Mouse (Mus musculus) stomach, embryonic 15.5 days (tissue): Measurements from ENCODE around the gene Trpm8. TPM values are rescaled to one million over a fixed set of nuclear protein-coding genes. Genes with fewer than 3 reads are reported as not detected.
A peak's percentile ranks its signal among the peaks of the same experiment; 100 is the strongest.

Experiments
- ATAC-seq: fragments of 200-750 bp; cut with Nextera tagmentation; 2 replicates; pipeline ENCODE4 v1.8.0; 2017; ENCODE audit warnings: low read depth, moderate number of reproducible peaks, moderate TSS enrichment; ENCODE audit not compliant: insufficient read depth, low FRiP score
- H3K27ac ChIP-seq: fragments of 300-500 bp; sonication (generic); 2 replicates; pipeline ENCODE4 v1.5.1; 2015; ENCODE audit warnings: mild to moderate bottlenecking, inconsistent platforms
- H3K27me3 ChIP-seq: fragments of 300-500 bp; sonication (generic); replicated peaks from 2 replicates; pipeline ENCODE4 v1.6.1; 2015; ENCODE audit warnings: inconsistent platforms
- H3K36me3 ChIP-seq: fragments of 300-500 bp; sonication (generic); 2 replicates; pipeline ENCODE4 v1.6.1; 2015; ENCODE audit warnings: inconsistent platforms
- H3K4me1 ChIP-seq: fragments of 300-500 bp; sonication (generic); 2 replicates; pipeline ENCODE4 v1.6.1; 2015; ENCODE audit warnings: inconsistent platforms
- H3K4me2 ChIP-seq: fragments of 300-500 bp; sonication (generic); 2 replicates; pipeline ENCODE4 v1.6.1; 2015; ENCODE audit warnings: mild to moderate bottlenecking, inconsistent platforms
- H3K4me3 ChIP-seq: fragments of 300-500 bp; sonication (generic); replicated peaks from 2 replicates; pipeline ENCODE4 v1.5.1; 2015; ENCODE audit warnings: inconsistent platforms
- H3K9ac ChIP-seq: fragments of 300-500 bp; sonication (generic); 2 replicates; pipeline ENCODE4 v1.6.1; 2015; ENCODE audit warnings: inconsistent platforms
- H3K9me3 ChIP-seq: fragments of 300-500 bp; sonication (generic); 2 replicates; pipeline ENCODE4 v1.6.1; 2016; ENCODE audit warnings: inconsistent platforms
- WGBS: fragments of 180-500 bp; shearing (Covaris S2); methylation state at CpG from one replicate; pipeline ENCODE4 v1.1.7; 2015; 5-methylcytosine and 5-hydroxymethylcytosine counted together
- polyA plus RNA-seq: library from polyadenylated mRNA; unstranded; fragments of >200 nt; fragmentation: Nextera tagmentation; extraction: Ambion mirVana; gene quantifications from 2 replicates; pipeline ENCODE4 v1.2.1, GENCODE M21; 2015

The Trpm8 gene
- polyA plus RNA-seq, 1 experiment from 2014 or later: not detected

DNA sequence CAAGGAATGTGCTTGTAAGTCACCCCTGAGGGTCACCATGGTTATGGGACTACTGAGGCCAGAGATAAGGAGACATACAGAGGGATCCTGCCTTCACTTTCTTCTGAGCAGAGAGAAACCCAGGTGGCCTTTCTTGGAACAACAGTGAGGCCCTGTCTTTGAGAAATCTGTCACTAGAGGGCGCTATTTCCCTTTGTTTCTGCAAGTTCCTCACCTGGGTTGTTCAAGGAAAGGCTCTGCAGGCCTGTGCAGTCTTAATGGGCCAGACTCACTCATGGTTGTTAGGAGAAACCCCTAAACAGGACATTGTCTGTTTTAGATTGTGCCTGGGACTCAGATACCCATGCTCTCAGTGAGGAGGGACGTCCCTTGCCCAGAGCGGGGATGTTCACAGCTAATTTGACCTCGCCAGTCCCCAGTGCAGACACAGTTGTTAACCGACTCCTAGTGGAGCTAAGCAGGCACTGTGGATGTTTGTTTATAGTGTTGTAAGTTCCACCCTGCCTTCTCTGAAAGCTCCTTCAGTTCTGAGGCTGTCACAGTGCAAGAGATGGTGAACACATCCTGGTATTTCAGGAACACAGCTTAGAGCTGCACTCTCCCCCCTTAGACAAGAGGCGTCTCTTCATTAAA lies 80.1 kb downstream of the Trpm8 start:
- peak; percentile 56 for ATAC-seq
- H3K9ac ChIP-seq: no peak overlapping the region

DNA sequence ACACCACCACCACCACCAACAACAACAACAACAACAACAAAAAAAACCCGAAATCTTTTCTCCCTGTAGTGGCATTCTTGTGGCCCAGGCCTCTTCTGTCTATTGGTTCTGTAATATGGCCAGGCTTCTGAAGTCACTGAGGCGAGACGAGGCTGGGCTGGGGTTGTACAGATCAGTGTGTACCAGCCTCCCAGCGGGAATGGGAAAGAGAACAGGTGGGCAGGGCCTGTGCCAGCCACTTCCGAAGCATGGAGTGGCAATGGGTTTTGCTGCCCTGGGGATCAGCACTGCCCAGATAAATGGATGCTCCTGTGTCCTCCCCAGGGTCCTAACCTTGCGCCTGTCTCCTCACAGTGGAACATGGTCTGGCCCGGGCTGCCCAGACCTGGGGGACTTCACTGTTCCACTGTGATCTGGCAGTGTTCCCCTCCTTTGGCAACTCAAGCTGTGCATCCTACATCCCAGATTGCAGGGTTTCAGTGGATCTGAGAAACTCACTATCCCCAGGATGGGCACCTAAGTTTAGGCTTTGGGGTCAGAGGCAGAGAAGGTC lies 80.7 kb downstream of the Trpm8 start:
- ATAC-seq: no peak
- Histone ChIP-seq H3K9ac (no peak overlapping the region), H3K9me3 (no peaks in the 10 kb centered on the region), H3K4me3 (no peak overlapping the region), H3K4me1 (no peaks in the 10 kb centered on the region), H3K27ac (no peak overlapping the region), H3K4me2 (no peak overlapping the region), H3K27me3 (no peaks in the 10 kb centered on the region), H3K36me3 (no peaks in the 10 kb centered on the region)
- WGBS: 76% methylated on average over 7 of the region's 7 CpGs

More for the DNA sequence above, 80.1 kb downstream of the Trpm8 start:
- no peak overlapping the region for H3K27ac ChIP-seq
- H3K4me2 ChIP-seq: no peak overlapping the region
- no peaks in the 10 kb centered on the region for H3K4me1 ChIP-seq
- H3K27me3 ChIP-seq: no peaks in the 10 kb centered on the region
- H3K36me3 ChIP-seq: no peaks in the 10 kb centered on the region
- H3K4me3 ChIP-seq: no peak overlapping the region
- H3K9me3 ChIP-seq: no peaks in the 10 kb centered on the region
- WGBS: 52% methylated on average over 6 of the region's 6 CpGs

DNA sequence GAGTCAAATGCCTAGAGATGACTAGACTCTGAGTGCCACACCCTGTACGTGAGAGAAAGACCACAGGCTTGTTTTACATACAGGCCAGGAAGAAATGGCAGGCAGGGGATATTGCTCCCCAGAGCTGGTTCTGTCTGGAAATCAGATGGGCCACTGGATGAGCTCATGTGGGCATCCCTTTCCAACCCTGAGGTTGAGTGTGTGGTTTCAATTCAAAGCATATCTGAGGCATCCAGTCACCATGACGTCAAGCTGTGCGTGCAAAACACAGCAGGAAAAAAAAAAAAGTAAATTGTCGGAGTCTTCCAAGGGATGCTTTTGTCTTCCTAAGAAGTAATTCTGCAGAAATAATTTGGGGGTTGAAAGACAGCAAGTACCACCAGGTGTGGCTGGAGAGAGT lies 83.6 kb downstream of the Trpm8 start:
- no peak overlapping the region for H3K9ac ChIP-seq
- no peak overlapping the region for H3K4me2 ChIP-seq
- ATAC-seq: no peak
- H3K9me3 ChIP-seq: no peaks in the 10 kb centered on the region
- no peaks in the 10 kb centered on the region for H3K4me1 ChIP-seq
- no peak overlapping the region for H3K4me3 ChIP-seq
- H3K27ac ChIP-seq: no peak overlapping the region
- H3K27me3 ChIP-seq: no peaks in the 10 kb centered on the region
- no peaks in the 10 kb centered on the region for H3K36me3 ChIP-seq
- WGBS: 80% methylated on average over 4 of the region's 4 CpGs

DNA sequence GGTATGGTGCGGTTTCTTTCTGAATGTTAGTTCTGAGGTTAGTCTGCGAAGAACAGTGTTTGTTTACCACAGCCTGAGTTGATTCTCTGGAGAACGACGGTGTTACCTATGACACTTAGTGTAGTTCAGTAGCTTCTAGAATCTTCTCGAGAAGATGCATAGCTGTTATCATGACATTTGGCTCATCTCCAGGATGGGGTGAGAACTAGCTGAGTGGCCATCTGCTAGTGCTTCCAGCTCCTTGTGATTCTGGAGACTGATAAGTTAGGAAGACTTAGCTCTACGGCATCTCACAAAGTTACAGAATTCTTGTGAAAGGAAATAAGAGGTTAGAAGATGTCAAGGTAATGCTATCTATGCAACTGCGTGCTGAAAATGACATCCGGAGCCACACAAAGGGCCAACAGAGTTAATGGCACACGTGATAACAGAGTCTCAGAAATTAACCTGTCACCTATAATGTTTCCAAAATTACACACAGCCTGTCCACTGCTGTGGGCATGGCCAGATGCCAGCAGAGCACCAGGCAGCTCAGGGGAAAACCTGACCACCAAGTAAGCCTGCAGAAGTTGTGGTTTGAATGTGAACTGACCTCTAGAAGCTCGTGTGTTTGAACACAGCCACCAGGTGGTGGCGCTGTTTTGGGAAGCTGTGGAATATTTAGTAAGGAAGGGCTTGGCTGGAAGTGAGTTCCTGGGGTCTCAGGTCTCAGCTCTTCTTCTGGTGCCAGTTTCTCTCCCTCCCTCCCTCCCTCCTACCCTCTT lies 89.6 kb downstream of the Trpm8 start:
- Histone ChIP-seq H3K4me3 (no peak overlapping the region), H3K27me3 (no peaks in the 10 kb centered on the region), H3K4me1 (no peaks in the 10 kb centered on the region), H3K36me3 (no peaks in the 10 kb centered on the region), H3K9ac (no peak overlapping the region), H3K4me2 (no peak overlapping the region), H3K27ac (no peak overlapping the region), H3K9me3 (no peaks in the 10 kb centered on the region)
- no peak for ATAC-seq
- WGBS: 73% methylated on average over 11 of the region's 11 CpGs

DNA sequence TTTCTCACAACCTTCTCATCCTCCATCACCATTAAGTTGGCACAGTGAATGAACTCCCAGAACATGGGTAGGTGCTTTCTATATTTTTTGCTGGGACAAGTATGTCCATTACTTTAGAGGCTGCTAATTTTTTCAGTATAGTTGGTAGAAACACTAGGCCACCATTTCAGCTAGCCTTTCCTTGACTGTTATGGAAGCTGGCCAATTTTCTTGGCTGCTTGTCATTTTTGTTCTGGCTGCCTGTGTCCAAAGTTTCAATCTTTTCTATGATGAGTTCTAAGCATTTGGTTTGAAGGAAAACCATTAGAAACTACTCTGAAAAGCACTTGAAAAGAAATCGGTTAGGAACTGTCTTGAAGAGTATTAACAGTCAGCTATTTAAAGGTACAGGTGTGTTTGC lies 101.0 kb downstream of the Trpm8 start:
- H3K9me3 ChIP-seq: no peaks in the 10 kb centered on the region
- H3K27me3 ChIP-seq: no peaks in the 10 kb centered on the region
- no peak overlapping the region for H3K27ac ChIP-seq
- no peak overlapping the region for H3K4me2 ChIP-seq
- no peaks in the 10 kb centered on the region for H3K4me1 ChIP-seq
- WGBS: 72% methylated on average over 1 of the region's 1 CpGs
- no peaks in the 10 kb centered on the region for H3K36me3 ChIP-seq
- ATAC-seq: no peak
- H3K4me3 ChIP-seq: no peak overlapping the region
- H3K9ac ChIP-seq: no peak overlapping the region

DNA sequence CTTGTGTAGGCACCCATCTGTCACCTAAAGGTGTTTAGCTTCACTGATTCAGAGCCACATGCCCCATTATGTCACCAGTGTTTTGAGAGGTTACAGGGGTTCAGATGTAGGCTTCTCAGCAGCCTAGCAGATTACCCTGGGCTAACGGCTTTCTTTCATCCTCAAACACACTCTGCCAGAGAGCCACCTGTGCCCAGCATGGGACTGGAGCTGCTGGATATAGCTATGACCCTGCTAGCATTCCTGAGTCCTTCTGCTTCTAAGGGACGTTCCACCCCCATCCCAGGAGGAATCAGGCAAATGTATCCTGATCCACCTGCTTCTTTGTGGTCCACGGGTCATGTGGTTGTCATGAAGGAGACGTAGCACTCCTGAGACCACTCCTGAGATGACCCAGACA lies 114.2 kb downstream of the Trpm8 start:
- 63% methylated on average over 4 of the region's 4 CpGs for WGBS

DNA sequence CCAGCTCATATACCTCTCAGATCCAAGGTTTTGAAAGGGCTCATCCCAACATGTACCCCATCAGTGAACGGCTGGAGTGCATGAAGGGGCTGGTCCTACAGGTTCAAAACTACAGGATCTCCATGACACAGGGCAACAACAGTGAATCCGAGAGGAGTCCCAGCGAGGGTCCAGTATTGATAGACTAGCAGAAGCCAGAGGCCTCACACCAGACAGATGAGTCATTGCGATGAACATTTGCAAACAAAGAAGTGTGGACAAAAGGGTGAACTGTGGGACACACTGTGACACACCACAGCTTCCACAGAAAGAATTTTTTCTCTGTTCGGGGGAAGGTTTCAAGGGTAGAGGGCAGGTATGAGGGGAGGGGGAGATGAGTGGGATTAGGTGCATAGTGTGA lies 115.9 kb downstream of the Trpm8 start:
- H3K4me3 ChIP-seq: no peak overlapping the region
- no peak for ATAC-seq
- 79% methylated on average over 5 of the region's 5 CpGs for WGBS

More for the DNA sequence above, 114.2 kb downstream of the Trpm8 start:
- Histone ChIP-seq H3K9ac (no peak overlapping the region), H3K4me3 (no peak overlapping the region), H3K9me3 (no peaks in the 10 kb centered on the region), H3K36me3 (no peaks in the 10 kb centered on the region), H3K27me3 (no peaks in the 10 kb centered on the region), H3K4me2 (no peak overlapping the region), H3K27ac (no peak overlapping the region), H3K4me1 (no peaks in the 10 kb centered on the region)
- ATAC-seq: no peak

DNA sequence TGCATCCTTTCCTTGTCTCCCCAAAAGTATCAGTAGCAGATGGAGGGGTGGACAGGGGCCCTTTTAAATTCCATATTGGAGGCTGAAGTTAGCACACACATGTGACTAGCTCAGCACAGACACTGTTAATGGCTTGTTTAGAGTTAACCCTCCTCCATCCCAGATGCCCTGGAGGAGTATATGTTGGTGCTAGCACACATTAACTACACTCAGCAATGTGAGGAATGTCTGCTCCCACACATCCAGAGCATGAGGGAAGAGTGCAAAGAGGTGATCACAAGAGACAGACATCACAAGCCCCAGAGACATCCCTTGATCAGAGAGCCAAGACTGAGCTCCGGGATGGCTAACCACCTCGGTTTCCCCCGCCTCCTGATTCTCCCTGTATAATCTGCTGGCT lies 125.9 kb downstream of the Trpm8 start:
- Histone ChIP-seq H3K9ac (no peak overlapping the region), H3K9me3 (no peaks in the 10 kb centered on the region), H3K27me3 (no peaks in the 10 kb centered on the region), H3K4me1 (0 out of 2 replicates have a peak, but pooled peaks cover 4% of the 10 kb centered on the region), H3K4me2 (no peak overlapping the region), H3K36me3 (no peaks in the 10 kb centered on the region), H3K27ac (no peak overlapping the region), H3K4me3 (no peak overlapping the region)
- ATAC-seq: no peak
- WGBS: 71% methylated on average over 3 of the region's 3 CpGs

More for the DNA sequence above, 115.9 kb downstream of the Trpm8 start:
- no peak overlapping the region for H3K9ac ChIP-seq
- H3K4me2 ChIP-seq: no peak overlapping the region
- no peak overlapping the region for H3K27ac ChIP-seq
- H3K36me3 ChIP-seq: no peaks in the 10 kb centered on the region
- H3K27me3 ChIP-seq: no peaks in the 10 kb centered on the region
- H3K4me1 ChIP-seq: no peaks in the 10 kb centered on the region
- H3K9me3 ChIP-seq: no peaks in the 10 kb centered on the region

DNA sequence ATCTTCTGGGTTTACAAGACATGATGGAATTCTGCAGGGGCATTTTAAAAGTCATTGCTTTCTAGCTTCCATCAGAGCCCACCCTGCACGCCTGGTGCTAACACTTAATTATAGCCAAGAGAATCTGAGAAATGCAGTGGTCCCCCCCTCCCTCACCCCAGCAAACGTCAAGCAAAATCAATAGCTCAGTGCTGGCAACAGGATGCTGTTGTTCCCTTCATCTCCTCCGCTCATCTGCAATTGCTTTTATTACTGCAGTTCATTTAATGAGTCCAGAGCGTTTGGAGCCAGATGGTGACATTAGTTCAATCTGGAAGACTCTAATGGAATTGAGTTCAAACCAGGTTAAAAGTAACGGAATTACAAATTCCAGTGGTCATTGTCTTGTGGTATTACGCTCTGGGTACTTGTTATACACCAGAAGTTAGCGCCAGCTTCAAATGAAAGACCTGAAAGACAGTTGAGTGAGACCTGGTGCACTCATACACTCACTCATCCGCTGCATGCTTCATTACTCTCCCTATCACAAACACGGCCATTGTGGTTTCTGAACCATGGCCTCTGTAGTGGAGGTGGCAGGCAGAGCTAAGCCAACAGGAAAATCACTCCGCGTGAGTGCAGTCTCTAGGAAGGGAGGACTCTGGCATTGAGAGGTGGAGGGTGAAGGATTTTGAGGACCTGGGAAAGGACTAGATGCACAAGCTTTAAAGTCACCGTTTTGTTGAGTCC lies 128.8 kb downstream of the Trpm8 start:
- 52% methylated on average over 12 of the region's 12 CpGs for WGBS
- no peak overlapping the region for H3K4me3 ChIP-seq
- no peaks in the 10 kb centered on the region for H3K27me3 ChIP-seq
- 0 out of 2 replicates have a peak, but pooled peaks cover 4% of the 10 kb centered on the region for H3K4me1 ChIP-seq
- no peak overlapping the region for H3K4me2 ChIP-seq
- H3K9ac ChIP-seq: no peak overlapping the region
- H3K9me3 ChIP-seq: no peaks in the 10 kb centered on the region
- H3K27ac ChIP-seq: no peak overlapping the region
- no peak for ATAC-seq
- no peaks in the 10 kb centered on the region for H3K36me3 ChIP-seq

DNA sequence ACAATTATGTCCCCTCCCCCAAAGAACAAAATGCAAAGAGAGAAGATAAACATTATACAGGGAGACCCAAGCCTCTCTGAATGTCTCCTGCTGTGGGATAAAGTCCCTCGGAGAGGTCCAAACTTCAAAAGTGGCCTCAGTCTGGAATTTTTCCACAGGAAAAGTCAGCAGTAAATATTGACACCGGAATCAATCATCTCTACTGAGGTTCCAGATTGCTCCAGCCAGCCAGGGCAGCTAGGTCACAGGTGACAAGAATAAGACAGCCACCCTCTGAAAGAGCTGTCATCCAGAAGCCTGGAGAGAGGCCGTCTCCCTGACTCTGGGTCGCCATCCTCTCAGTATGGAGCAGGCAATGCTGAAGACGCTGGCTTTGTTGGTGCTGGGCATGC lies 129.3 kb downstream of the Trpm8 start, which contains the start of gene Spp2:
Gene Spp2, plus strand, starts transcription at position 155 of the 392 bp plus-strand sequence.
- no peak within 1 kb of the TSS for H3K4me2 ChIP-seq
- H3K9me3 ChIP-seq: no peaks in the 10 kb centered on the region
- no peaks in the 10 kb centered on the region for H3K27me3 ChIP-seq
- no peak for ATAC-seq
- no peak within 1 kb of the TSS for H3K9ac ChIP-seq
- H3K36me3 ChIP-seq: no peaks in the 10 kb centered on the region
- WGBS: 57% methylated on average over 5 of the region's 5 CpGs
- 0 out of 2 replicates have a peak, but pooled peaks cover 4% of the 10 kb centered on the region for H3K4me1 ChIP-seq
- no peak within 1 kb of the TSS for H3K27ac ChIP-seq
- H3K4me3 ChIP-seq: no peak within 1 kb of the TSS

DNA sequence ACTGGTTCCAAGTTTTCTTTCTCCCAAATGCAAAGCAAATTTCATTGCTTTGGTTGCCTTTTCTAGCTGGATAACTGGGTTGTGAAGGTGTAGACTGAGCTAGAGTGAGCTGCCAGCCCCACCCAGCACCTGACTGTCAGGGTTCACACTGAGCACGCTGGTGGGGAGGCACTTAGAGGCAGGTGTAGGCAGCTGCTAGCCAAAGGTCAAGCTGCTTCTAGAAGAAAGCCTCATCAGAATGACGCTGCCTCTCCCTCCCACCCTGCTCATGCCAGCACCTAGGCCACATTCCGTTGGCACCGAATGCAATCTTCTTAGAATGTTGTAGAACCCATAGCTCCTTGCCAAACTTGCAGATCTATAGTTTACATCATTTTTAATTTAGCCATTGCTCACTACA lies 130.9 kb downstream of the Trpm8 start:
- Histone ChIP-seq H3K4me3 (no peak overlapping the region), H3K9me3 (no peaks in the 10 kb centered on the region), H3K9ac (no peak overlapping the region), H3K36me3 (no peaks in the 10 kb centered on the region), H3K27ac (no peak overlapping the region), H3K27me3 (no peaks in the 10 kb centered on the region), H3K4me1 (0 out of 2 replicates have a peak, but pooled peaks cover 4% of the 10 kb centered on the region), H3K4me2 (no peak overlapping the region)
- 67% methylated on average over 4 of the region's 4 CpGs for WGBS
- ATAC-seq: peak; percentile 39; the same call in 1 of the 2 replicates

DNA sequence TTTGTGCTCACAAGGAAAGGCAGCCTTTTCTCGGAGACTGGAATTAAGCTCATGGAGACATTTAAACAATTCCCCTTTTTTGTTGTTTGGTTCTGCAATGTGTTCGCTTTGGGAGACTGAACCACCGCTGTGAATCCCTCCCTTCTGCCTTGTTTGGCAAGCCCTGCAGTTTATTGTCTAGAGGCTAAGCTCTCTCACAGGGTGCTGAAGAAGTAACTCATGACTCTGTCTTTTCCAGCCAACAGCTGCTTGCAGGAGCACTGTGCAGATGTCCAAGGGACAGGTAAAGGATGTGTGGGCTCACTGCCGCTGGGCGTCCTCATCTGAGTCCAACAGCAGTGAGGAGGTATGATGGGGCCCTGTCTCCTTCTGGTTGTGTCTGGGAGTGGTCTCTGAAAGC lies 134.6 kb downstream of the Trpm8 start:
- no peaks in the 10 kb centered on the region for H3K4me1 ChIP-seq
- H3K9ac ChIP-seq: no peak overlapping the region
- no peak for ATAC-seq
- no peak overlapping the region for H3K4me2 ChIP-seq
- 56% methylated on average over 5 of the region's 5 CpGs for WGBS
- no peaks in the 10 kb centered on the region for H3K9me3 ChIP-seq
- H3K4me3 ChIP-seq: no peak overlapping the region
- H3K36me3 ChIP-seq: no peaks in the 10 kb centered on the region
- no peaks in the 10 kb centered on the region for H3K27me3 ChIP-seq
- no peak overlapping the region for H3K27ac ChIP-seq
